Mouse (Mus musculus): ENCODE data around the gene D11Wsu47e.

DNA sequence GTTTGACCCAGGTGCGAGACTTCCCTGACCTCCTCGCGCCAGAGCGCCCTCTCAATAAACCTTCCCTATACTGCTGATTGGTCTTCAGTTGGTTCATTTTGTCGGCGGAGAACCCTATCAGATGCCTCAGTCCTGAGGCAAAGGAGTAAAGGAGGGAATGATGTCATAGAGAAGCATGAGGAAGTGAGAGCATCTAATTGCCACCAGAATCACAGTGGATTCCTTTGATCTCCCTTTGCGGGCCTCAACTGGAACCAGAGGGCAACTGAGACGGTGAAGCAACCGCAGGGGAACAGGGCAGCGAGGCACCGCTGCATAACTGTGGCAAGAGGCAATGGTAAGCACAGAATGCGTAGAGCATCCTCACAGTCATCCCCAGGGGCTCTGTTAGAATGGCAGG, 45.5 kb upstream of the D11Wsu47e start:
- TF ChIP-seq CTCF (IDR thresholded peaks at IDR 0.05; ENCODE audit: low read depth): no peak
- TF ChIP-seq EP300 (IDR thresholded peaks at IDR 0.05; ENCODE audit: low read depth): no peak
